Mouse (Mus musculus): ENCODE data around the gene Prdm11. TPM values are rescaled to one million over a fixed set of nuclear protein-coding genes. Genes with fewer than 3 reads are reported as not detected.

Gene Prdm11
- total RNA-seq, 1 experiment from 2014 or later, result 8.0 TPM

DNA sequence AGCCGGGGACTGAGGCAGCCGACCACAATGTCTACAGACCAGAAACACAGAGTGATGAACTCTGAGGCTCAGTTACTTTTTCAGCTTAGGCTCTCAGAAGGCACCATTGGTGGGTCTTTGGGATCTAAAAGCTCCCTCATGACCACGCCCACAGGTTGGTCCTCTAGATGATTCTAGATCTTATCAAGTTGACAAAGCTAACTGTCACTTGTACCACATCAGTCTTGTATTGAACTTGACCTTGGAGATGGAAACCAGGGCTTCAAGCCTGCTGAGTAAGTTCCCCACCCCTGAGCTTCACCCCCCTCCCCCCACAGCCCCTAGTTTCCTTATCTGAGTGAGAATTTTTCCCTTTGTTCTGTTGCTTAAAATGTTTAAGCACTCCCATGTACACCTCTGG, 101.6 kb downstream of the Prdm11 start:
- ATAC-seq (ENCODE audit: extremely low read depth, insufficient number of reproducible peaks, low FRiP score, poor library complexity, severe bottlenecking), result no peak

GRCm38 (mm10) chr2:92943406-92943805, 102.6 kb downstream of the Prdm11 start:
- no peak for ATAC-seq (ENCODE audit: extremely low read depth, insufficient number of reproducible peaks, low FRiP score, poor library complexity, severe bottlenecking)

- ATAC-seq (ENCODE audit: extremely low read depth, insufficient number of reproducible peaks, low FRiP score, poor library complexity, severe bottlenecking), result no peak
Observed at GRCm38 (mm10) chr2:92941463-92941862, 104.5 kb downstream of the Prdm11 start.

- no peak for ATAC-seq (ENCODE audit: extremely low read depth, insufficient number of reproducible peaks, low FRiP score, poor library complexity, severe bottlenecking)
Observed at GRCm38 (mm10) chr2:92940963-92941362, 105.0 kb downstream of the Prdm11 start.

DNA sequence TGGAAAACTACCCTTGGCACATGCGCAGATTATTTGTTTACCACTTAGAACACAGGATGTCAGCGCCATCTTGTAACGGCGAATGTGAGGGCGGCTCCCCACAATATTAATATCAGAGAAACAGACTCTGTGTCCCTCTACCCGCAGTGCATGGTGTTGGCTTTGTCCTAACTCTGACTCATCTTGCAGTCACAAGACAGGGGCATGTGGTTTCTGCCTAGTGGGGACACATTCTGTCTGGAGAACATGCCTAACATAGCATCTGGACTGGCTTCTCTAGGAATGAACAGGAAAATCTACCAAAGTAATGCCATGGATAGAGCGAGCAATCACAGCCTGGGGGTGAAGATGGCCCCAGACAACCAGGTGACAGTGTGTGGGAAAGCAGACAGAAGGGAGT, 107.1 kb downstream of the Prdm11 start:
- ATAC-seq (ENCODE audit: extremely low read depth, insufficient number of reproducible peaks, low FRiP score, poor library complexity, severe bottlenecking), result no peak

DNA sequence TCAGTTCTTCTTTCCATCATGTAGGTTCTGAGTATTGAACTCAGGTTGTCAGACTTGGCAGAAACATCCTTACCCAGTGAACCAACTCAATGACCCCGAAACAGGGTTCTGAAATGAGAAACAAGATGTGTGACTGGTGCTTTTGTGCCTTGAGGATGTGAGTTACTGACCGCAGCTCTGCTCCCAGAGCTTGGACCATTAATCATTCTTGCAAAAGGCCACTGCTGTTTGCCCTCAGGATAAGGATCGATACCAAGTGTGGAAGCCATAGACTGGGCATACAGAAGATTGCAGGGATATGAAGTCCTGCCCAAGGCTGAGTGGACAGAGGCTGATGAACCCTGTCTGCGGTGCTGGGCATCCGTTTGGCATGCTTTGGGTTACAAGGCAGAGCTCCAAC, 107.9 kb downstream of the Prdm11 start:
- ATAC-seq (ENCODE audit: extremely low read depth, insufficient number of reproducible peaks, low FRiP score, poor library complexity, severe bottlenecking), result no peak

GRCm38 (mm10) chr2:92935483-92935882, 110.5 kb downstream of the Prdm11 start:
- no peak for ATAC-seq (ENCODE audit: extremely low read depth, insufficient number of reproducible peaks, low FRiP score, poor library complexity, severe bottlenecking)

GRCm38 (mm10) chr2:92934312-92934982, 111.5 kb downstream of the Prdm11 start:
- ATAC-seq (ENCODE audit: extremely low read depth, insufficient number of reproducible peaks, low FRiP score, poor library complexity, severe bottlenecking), result no peak

GRCm38 (mm10) chr2:92933379-92933778, 112.6 kb downstream of the Prdm11 start:
- ATAC-seq (ENCODE audit: extremely low read depth, insufficient number of reproducible peaks, low FRiP score, poor library complexity, severe bottlenecking), result no peak

- ATAC-seq (ENCODE audit: extremely low read depth, insufficient number of reproducible peaks, low FRiP score, poor library complexity, severe bottlenecking), result no peak
Observed at GRCm38 (mm10) chr2:92931061-92931460, 114.9 kb downstream of the Prdm11 start.

DNA sequence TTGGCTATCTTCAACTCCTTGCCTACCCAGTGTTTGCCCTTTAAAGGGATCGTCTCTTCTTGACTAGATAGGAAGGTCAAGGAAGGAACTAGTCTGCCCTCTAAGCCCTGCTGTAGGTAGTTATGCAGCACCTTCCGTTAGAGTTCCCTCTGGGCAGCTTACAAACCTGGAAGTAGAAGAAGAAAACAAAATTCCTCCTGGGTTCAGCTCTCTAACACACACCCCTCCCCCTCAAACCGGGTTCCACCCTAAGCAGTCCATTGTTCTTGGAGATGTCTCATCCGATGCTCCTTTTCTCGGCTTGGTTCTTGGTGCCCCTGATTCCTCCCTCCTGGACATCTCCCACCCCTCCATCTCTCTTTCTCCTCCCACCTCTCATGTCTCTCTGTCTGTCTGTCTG, 116.3 kb downstream of the Prdm11 start:
- ATAC-seq (ENCODE audit: extremely low read depth, insufficient number of reproducible peaks, low FRiP score, poor library complexity, severe bottlenecking), result no peak

- no peak for ATAC-seq (ENCODE audit: extremely low read depth, insufficient number of reproducible peaks, low FRiP score, poor library complexity, severe bottlenecking)
Observed at GRCm38 (mm10) chr2:92924677-92925259, 121.2 kb downstream of the Prdm11 start.

DNA sequence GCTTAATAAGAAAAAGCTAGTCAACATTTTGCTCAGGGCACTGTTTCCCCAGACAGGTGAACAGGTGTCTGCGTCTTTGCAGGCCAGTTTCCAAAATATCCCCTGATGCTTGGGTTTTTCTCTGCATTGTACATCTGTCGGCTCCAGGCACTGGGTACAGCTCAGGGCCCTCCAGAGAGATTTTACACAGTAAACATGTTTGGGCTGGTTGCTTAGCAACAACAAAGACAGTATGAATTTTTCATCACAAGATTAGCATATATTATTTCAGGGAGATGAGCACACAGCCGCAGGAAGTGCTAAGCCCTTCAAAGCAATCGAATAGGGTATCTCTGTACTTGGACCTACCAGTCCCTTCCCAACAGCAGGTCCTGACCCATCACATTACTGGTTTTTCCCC, 125.3 kb downstream of the Prdm11 start:
- no peak for ATAC-seq (ENCODE audit: extremely low read depth, insufficient number of reproducible peaks, low FRiP score, poor library complexity, severe bottlenecking)

GRCm38 (mm10) chr2:92917405-92918142, 128.4 kb downstream of the Prdm11 start:
- ATAC-seq (ENCODE audit: extremely low read depth, insufficient number of reproducible peaks, low FRiP score, poor library complexity, severe bottlenecking), result no peak

DNA sequence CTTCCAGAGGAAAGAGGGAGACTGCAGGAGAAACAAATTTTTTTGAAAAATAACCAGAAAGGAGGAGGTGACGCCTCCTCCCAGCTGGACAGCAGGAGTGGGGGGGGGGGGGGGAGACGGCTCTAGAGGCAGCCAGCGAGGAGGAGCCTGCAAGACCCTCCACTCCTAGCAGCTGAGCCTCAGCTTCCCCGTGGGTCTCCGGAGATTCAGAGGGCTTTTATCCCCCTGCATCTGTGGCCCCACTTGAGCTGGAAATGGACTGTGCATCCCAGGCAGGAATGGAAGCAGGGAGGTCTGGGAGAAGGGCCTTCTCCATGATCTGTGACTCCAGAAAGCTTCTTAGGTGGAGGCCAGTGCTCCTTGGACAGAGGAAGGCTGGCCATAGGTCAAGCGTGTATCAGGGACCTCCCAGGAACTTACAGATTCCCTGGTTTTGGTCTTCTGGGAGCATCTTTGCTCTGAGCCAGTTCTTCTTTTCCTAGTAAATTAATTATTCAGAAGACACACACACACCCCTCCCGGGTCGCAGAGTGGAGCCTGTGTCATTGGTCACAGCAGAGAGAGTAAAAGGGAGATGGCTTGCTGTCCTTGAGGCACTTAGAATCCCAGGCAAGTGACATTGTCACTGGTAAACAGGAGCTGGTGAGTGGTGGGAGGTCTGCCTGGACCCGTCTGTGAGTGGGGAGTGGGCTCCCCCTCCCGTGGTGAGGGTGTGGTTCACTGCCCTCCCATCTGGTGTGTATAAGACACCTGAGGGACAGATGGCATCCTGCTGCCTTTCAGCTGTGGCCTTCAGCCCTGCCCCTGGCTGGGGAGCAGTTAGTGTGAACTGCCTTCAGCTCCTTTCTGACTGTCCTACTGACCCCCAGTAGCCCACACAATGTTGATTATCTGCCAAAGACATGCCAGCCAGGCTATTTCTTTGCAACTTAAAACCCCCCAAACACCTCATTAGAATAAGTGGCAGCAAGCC, 130.0 kb downstream of the Prdm11 start:
- no peak for ATAC-seq (ENCODE audit: extremely low read depth, insufficient number of reproducible peaks, low FRiP score, poor library complexity, severe bottlenecking)
